Mouse (Mus musculus) E14TG2a.4 (cell line): Measurements from ENCODE around the gene Zfp42.
"Not testable (repeated sequence)": the region's sequence is repeated elsewhere in the genome, so short reads cannot be mapped to it uniquely, and the experiment has no call there.

Experiments used
- H3K27me3 ChIP-seq: 2 replicates; pipeline ENCODE4 v1.6.1; 2014; ENCODE audit warnings: low read length, control low read depth; ENCODE audit not compliant: insufficient read depth
- H3K36me3 ChIP-seq: 2 replicates; pipeline ENCODE4 v1.6.1; 2014; ENCODE audit warnings: low read length, control low read depth; ENCODE audit not compliant: insufficient read depth
- H3K4me1 ChIP-seq: replicated peaks from 2 replicates; pipeline ENCODE4 v1.6.1; 2014; ENCODE audit warnings: low read depth, low read length, control low read depth
- H3K4me3 ChIP-seq: replicated peaks from 2 replicates; pipeline ENCODE4 v1.5.1; 2014; ENCODE audit warnings: mild to moderate bottlenecking, low read length
- H3K9me3 ChIP-seq: 2 replicates; pipeline ENCODE4 v1.6.1; 2014; ENCODE audit warnings: low read length, control low read depth
- CTCF ChIP-seq: conservative IDR thresholded peaks from 2 replicates; pipeline ENCODE4 v1.5.1; 2014; ENCODE audit warnings: low read length
- NANOG ChIP-seq: IDR thresholded peaks from 2 replicates; pipeline ENCODE4 v1.6.1; 2014; ENCODE audit warnings: borderline replicate concordance, low read length, mixed read lengths
- POU5F1 ChIP-seq: IDR thresholded peaks from 2 replicates; pipeline ENCODE4 v1.6.1; 2014; ENCODE audit warnings: low read length, borderline replicate concordance

The Zfp42 gene

DNA sequence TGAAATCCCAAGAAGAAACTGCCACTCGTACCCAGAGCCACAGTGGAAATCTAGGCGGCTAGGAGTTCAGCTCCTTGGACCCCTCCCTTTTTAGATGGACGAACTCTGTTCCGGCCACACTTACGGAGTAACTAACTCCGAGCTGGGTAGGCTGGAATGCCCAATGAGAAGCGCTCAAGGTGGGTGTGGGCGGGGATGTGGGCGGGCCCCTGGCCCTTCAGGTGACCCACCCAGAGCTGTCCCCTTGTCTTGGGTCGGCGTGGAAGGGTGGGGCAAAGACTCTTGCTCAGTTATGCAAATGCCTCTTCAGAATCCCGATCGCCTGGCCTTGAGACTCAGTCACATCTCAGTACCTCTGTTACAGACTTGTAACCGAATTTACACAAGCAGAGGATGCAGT is at the start of gene Zfp42:
Gene Zfp42 (minus strand): TSS at position 85 of the 400 bp plus-strand sequence.
- Histone ChIP-seq H3K4me3 (peak within 1 kb of the TSS; percentile 93), H3K27me3 (no peaks in the 10 kb centered on the region), H3K36me3 (peaks cover 36% of the 10 kb centered on the region), H3K9me3 (no peaks in the 10 kb centered on the region), H3K4me1 (peaks cover 31% of the 10 kb centered on the region)
- no peak for TF ChIP-seq NANOG
- TF ChIP-seq POU5F1 = no peak
- TF ChIP-seq CTCF = no peak

DNA sequence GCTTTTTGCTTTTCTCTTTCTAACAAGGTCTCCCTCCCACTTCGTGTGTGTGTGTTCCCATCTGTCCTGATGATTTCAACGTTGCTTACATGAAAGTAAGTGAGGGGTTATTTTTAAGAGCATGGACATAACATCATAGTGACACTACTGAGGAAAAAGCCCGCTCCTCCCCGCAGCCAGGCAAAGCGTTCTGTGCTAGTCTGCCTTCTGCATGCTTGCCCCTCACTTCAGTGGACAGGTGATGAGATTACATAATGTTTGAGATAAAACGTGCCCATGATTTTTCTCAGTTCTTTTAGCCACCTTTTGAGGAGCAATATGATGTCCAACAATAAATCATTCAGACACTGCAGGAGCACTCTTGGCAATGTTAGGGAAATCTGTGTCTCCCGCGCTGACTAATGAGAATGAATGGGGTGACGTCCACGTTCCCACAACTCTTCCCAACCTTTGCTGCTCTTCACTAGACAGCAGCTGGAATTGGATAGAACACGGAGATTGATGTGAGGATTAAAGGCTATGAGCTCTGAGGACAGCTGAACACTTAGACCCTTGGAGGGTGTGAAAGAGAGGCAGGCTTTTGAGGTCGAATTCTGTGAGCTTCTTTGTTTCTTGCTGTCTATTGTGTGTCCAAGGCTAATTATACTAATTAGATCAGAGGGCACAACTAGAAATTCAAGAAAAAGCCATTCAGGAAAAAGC is 49.4 kb upstream of the Zfp42 start:
- H3K27me3 ChIP-seq = no peaks in the 10 kb centered on the region
- TF ChIP-seq NANOG = no peak
- no peak for TF ChIP-seq POU5F1
- TF ChIP-seq CTCF = no peak
- H3K4me1 ChIP-seq = peaks cover 39% of the 10 kb centered on the region
- H3K4me3 ChIP-seq = no peak overlapping the region
- H3K9me3 ChIP-seq = 0 out of 2 replicates have a peak, but pooled peaks cover 6% of the 10 kb centered on the region
- H3K36me3 ChIP-seq = no peaks in the 10 kb centered on the region; the same call in 1 of the 2 replicates

DNA sequence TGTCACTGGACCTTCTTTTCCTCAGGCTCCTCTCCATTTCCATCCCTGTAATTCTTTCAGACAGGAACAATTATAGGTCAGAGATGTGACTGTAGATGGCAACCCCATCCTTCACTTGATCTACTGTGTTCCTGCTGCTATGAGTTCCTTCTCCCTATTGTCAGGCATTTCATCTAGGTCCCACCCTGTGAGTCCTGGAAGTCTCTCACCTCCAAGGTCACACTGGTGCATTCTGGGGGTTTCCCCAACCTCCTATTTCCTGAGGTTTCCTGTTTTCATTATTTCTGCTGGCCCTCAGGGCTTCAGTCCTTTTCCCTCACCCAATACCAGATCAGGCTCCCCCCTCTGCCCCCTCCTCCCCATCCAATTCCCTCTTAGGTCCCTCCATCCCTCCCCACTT is 45.5 kb upstream of the Zfp42 start:
- H3K4me3 ChIP-seq, H3K9me3 ChIP-seq, H3K36me3 ChIP-seq, H3K27me3 ChIP-seq: not testable (repeated sequence)
- peaks cover 31% of the 10 kb centered on the region for H3K4me1 ChIP-seq

GRCm38 (mm10) chr8:43338555-43338954 is 31.8 kb upstream of the Zfp42 start:
- Histone ChIP-seq H3K4me1 (peaks cover 18% of the 10 kb centered on the region), H3K4me3 (no peak overlapping the region), H3K9me3 (no peaks in the 10 kb centered on the region), H3K27me3 (no peaks in the 10 kb centered on the region), H3K36me3 (no peaks in the 10 kb centered on the region)
- TF ChIP-seq NANOG = no peak
- no peak for TF ChIP-seq POU5F1
- no peak for TF ChIP-seq CTCF

DNA sequence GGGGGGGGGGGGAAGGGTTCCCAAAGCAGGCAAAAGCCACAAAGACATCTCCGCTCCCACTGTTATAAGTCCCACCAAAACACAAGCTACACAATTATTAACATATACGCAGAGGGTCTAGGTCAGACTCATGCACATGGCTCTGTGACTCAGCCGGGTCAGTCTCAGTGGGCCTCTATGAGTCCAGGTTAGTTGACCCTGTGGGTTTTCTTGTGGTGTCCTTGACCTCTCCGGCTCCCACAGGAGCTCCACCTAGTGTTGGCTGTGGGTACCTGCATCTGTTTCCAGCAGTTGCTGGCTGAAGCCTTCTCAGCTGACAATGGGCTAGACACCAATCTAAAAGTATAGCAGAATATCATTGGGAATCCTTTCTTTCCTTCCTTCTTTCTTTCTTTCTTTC is 26.7 kb upstream of the Zfp42 start:
- H3K4me1 ChIP-seq = peaks cover 46% of the 10 kb centered on the region
- no peak overlapping the region for H3K4me3 ChIP-seq
- H3K36me3 ChIP-seq = no peaks in the 10 kb centered on the region
- TF ChIP-seq CTCF (peak; percentile 72), POU5F1 (no peak)
- H3K27me3 ChIP-seq = no peaks in the 10 kb centered on the region
- H3K9me3 ChIP-seq = no peaks in the 10 kb centered on the region

GRCm38 (mm10) chr8:43331657-43332056 is 24.9 kb upstream of the Zfp42 start:
- Histone ChIP-seq H3K9me3 (no peaks in the 10 kb centered on the region), H3K4me1 (peaks cover 58% of the 10 kb centered on the region), H3K4me3 (0 out of 2 replicates have a peak overlapping the region, but pooled peaks have one; percentile 1), H3K36me3 (no peaks in the 10 kb centered on the region), H3K27me3 (no peaks in the 10 kb centered on the region)
- TF ChIP-seq CTCF (no peak), NANOG (no peak), POU5F1 (no peak)

DNA sequence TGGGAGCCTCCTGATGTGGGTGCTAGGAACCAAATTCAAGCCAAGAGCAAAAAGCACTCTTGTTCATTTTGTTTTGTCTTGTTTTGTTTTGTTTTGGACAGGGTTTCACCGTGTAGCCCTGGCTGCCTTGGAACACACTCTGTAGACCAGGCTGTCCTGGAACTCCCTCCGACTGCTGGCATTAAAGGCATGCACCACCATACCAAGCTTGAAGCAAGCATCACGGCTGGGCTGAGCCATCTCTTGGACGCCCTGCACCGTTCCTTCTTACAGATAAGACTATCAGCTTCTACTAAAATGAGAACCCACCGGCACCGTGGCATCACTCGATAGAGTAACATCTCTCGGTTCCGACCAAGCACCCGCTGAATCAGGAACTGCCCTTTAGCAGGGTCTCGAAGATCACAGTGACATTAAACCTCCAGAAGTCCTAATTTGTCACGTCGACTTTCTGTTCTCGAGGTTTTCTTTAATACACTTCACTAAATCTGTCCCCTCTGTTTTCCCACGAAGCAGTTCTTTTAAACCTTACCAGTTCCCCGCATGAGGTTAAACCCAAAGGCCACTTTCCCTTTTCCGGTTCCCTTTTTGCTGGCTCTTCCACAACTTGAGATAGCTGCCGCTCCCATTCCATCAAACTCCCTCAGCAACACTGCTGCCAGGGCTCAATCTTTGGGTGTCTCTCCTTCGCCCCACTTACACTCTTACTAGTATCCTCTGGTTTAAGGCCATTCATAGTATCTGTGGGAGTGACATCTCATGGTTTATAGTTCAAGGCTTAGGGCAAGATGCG is 23.3 kb upstream of the Zfp42 start:
- Histone ChIP-seq H3K9me3 (no peaks in the 10 kb centered on the region), H3K4me3 (peak overlapping the region; percentile 43; the same call in 1 of the 2 replicates), H3K4me1 (peaks cover 66% of the 10 kb centered on the region), H3K36me3 (no peaks in the 10 kb centered on the region), H3K27me3 (no peaks in the 10 kb centered on the region)
- TF ChIP-seq NANOG (no peak), CTCF (no peak), POU5F1 (no peak)

- TF ChIP-seq NANOG (no peak), POU5F1 (no peak), CTCF (peak; percentile 53)
Observed at GRCm38 (mm10) chr8:43328666-43329065, 21.9 kb upstream of the Zfp42 start.

More at GRCm38 (mm10) chr8:43328666-43329065, 21.9 kb upstream of the Zfp42 start:
- peaks cover 70% of the 10 kb centered on the region for H3K4me1 ChIP-seq
- no peaks in the 10 kb centered on the region for H3K9me3 ChIP-seq
- no peak overlapping the region for H3K4me3 ChIP-seq
- no peaks in the 10 kb centered on the region for H3K36me3 ChIP-seq
- no peaks in the 10 kb centered on the region for H3K27me3 ChIP-seq
